Mouse (Mus musculus) erythroblast, embryonic 14.5 days (primary cell): Measurements from ENCODE around the gene 1700013H16Rik.

Experiments used
- GATA1 ChIP-seq: IDR thresholded peaks from 2 replicates; pipeline ENCODE4 v1.6.1; 2012; ENCODE audit warnings: low read length, inconsistent platforms, mixed read lengths
- TAL1 ChIP-seq: IDR thresholded peaks from 3 replicates; pipeline ENCODE4 v1.6.1; 2012; ENCODE audit warnings: low read length, inconsistent platforms, mixed read lengths

DNA sequence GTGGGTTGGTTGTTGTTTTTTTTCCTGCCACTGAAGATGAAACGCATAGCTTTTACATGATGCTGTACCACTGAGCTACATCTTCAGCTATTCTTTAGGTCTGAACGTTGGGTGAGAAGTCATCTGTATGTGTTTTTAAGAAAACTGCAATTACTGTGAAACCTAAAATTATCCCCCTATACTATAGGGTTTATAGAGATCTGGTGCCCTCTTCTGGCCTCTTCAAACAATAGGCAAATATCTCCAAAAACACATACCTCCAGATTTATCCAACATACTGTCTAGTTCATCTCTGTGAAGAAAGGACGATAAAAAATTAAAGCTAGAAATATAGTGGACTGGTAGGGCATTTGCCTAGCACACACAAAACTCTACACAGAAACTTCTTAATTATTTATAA is 41.4 kb upstream of the 1700013H16Rik start:
- no peak for TF ChIP-seq GATA1
- no peak for TF ChIP-seq TAL1
